Mouse (Mus musculus): ENCODE results near the gene Gm9903.

The Gm9903 gene

GRCm38 (mm10) chr5:33640652-33641051 is 10.9 kb downstream of the Gm9903 start:
- intact Hi-C loops (cut with DNase I), result no loop called here

GRCm38 (mm10) chr5:33651017-33651416 is 21.3 kb downstream of the Gm9903 start:
- intact Hi-C loops (cut with DNase I), result loop anchor here (10.0 kb wide), 1 partner anchor 284 kb away; the partner anchor contains the start of gene Nelfa

- intact Hi-C loops (cut with DNase I), result loop anchor here (10.0 kb wide), 1 partner anchor 283 kb away; the partner anchor contains the start of gene Nelfa
Measured at GRCm38 (mm10) chr5:33651541-33651920, 21.8 kb downstream of the Gm9903 start.

GRCm38 (mm10) chr5:33651921-33652782 is 22.4 kb downstream of the Gm9903 start, which contains the start of gene Slbp:
TSS of gene Slbp (minus strand) at chr5:33652574.
- intact Hi-C loops (cut with DNase I), result loop anchor here (10.0 kb wide), 1 partner anchor 283 kb away; the partner anchor contains the start of gene Nelfa

GRCm38 (mm10) chr5:33652783-33653173 is 23.1 kb downstream of the Gm9903 start:
- intact Hi-C loops (cut with DNase I), result loop anchor here (10.0 kb wide), 1 partner anchor 282 kb away; the partner anchor contains the start of gene Nelfa

GRCm38 (mm10) chr5:33654424-33654823 is 24.7 kb downstream of the Gm9903 start:
- intact Hi-C loops (cut with DNase I), result loop anchor here (10.0 kb wide), 1 partner anchor 280 kb away; the partner anchor contains the start of gene Nelfa

GRCm38 (mm10) chr5:33655251-33655840 is 25.6 kb downstream of the Gm9903 start:
- intact Hi-C loops (cut with DNase I), result loop anchor here (10.0 kb wide), 1 partner anchor 279 kb away; the partner anchor contains the start of gene Nelfa

- intact Hi-C loops (cut with DNase I), result loop anchor here (10.0 kb wide), 1 partner anchor 278 kb away; the partner anchor contains the start of gene Nelfa
Measured at GRCm38 (mm10) chr5:33656739-33657138, 27.0 kb downstream of the Gm9903 start.

GRCm38 (mm10) chr5:33657251-33657786 is 27.6 kb downstream of the Gm9903 start:
- intact Hi-C loops (cut with DNase I), result loop anchor here (10.0 kb wide), 1 partner anchor 277 kb away; the partner anchor contains the start of gene Nelfa

GRCm38 (mm10) chr5:33657787-33658663 is 28.3 kb downstream of the Gm9903 start, which contains the start of the genes Tacc3 and Tmem129:
TSS of gene Tacc3 (plus strand) at chr5:33658128.
TSS of gene Tmem129 (minus strand) at chr5:33658416.
- intact Hi-C loops (cut with DNase I), result loop anchor here (10.0 kb wide), 1 partner anchor 277 kb away; the partner anchor contains the start of gene Nelfa

- intact Hi-C loops (cut with DNase I), result loop anchor here (10.0 kb wide), 1 partner anchor 276 kb away; the partner anchor contains the start of gene Nelfa
Measured at GRCm38 (mm10) chr5:33658664-33659050, 28.9 kb downstream of the Gm9903 start.

GRCm38 (mm10) chr5:33668223-33668622 is 38.5 kb downstream of the Gm9903 start:
- intact Hi-C loops (cut with DNase I), result no loop called here

- intact Hi-C loops (cut with DNase I), result no loop called here
Measured at GRCm38 (mm10) chr5:33671659-33672058, 41.9 kb downstream of the Gm9903 start.

- intact Hi-C loops (cut with DNase I), result no loop called here
Measured at GRCm38 (mm10) chr5:33674439-33674838, 44.7 kb downstream of the Gm9903 start.

GRCm38 (mm10) chr5:33675964-33676363 is 46.2 kb downstream of the Gm9903 start:
- intact Hi-C loops (cut with DNase I), result no loop called here

GRCm38 (mm10) chr5:33678244-33678643 is 48.5 kb downstream of the Gm9903 start:
- intact Hi-C loops (cut with DNase I), result no loop called here

- intact Hi-C loops (cut with DNase I), result no loop called here
Measured at GRCm38 (mm10) chr5:33681044-33681443, 51.3 kb downstream of the Gm9903 start.
